ENCODE assay signal across 8 mouse cellular contexts in genomic region chr15:102785055-102785820, GRCm38 (mm10).
DNase-seq lines count a peak whose midpoint lies in the region; ATAC-seq lines count a peak whose summit lies in the region.

No protein-coding gene starts in this region.

- no peaks in the 10 kb centered on the region for H3K9me3 ChIP-seq in embryonic facial prominence, embryonic 14.5 days (ENCODE audit: control insufficient read depth, low read length)

- no peaks in the 10 kb centered on the region for H3K4me1 ChIP-seq in embryonic facial prominence, embryonic 14.5 days (ENCODE audit: control insufficient read depth, insufficient read depth, low read length)

- no peak overlapping the region for H3K4me2 ChIP-seq in embryonic facial prominence, embryonic 14.5 days (ENCODE audit: low read depth, low read length)

- no peak overlapping the region for H3K27ac ChIP-seq in embryonic facial prominence, embryonic 14.5 days (replicated peaks; ENCODE audit: low read depth, low read length)

- no peaks in the 10 kb centered on the region for H3K36me3 ChIP-seq in embryonic facial prominence, embryonic 14.5 days (ENCODE audit: control insufficient read depth, insufficient read depth, low read length)

- peaks cover 27% of the 10 kb centered on the region for H3K27me3 ChIP-seq in embryonic facial prominence, embryonic 14.5 days (replicated peaks; ENCODE audit: control insufficient read depth, insufficient read depth, low read length)

- H3K9ac ChIP-seq in embryonic facial prominence, embryonic 14.5 days (ENCODE audit: low read depth, low read length), result no peak overlapping the region

- ATAC-seq in embryonic facial prominence, embryonic 14.5 days (ENCODE audit: low read depth), result no peak
- ATAC-seq in monocyte, adult 5-6 weeks (replicated peaks; ENCODE audit: insufficient number of reproducible peaks, low FRiP score, low TSS enrichment, poor library complexity, severe bottlenecking), result no peak

- 32% methylated on average over 10 of the region's 10 CpGs for WGBS in embryonic facial prominence, embryonic 14.5 days
- 38% methylated on average over 10 of the region's 10 CpGs for WGBS in large intestine, adult 2 months

- peak; percentile 60 to 75 for DNase-seq in left cerebral cortex, adult 18-20 months (ENCODE audit: low spot score in 2 of 2)
- no peak for DNase-seq in left cerebral cortex, adult 11 months (ENCODE audit: low spot score)
- peak; percentile 54 for DNase-seq in MEL-GATA-1-ER (ENCODE audit: extremely low read depth, low read depth)
- DNase-seq in adrenal gland, postnatal 4 days (ENCODE audit: low spot score in 2 of 2), result peak; percentile 12 to 34
- peak; percentile 60 for DNase-seq in embryonic facial prominence, embryonic 14.5 days (ENCODE audit: low spot score)
- peak; percentile 4 for DNase-seq in large intestine, adult 2 months (ENCODE audit: low read depth, low spot score)
- DNase-seq in retina, postnatal 7 days (ENCODE audit: low read depth, low spot score), result peak; percentile 33

- no peak overlapping the region for H3K4me3 ChIP-seq in embryonic facial prominence, embryonic 14.5 days (ENCODE audit: low read depth, low read length)
